Mouse (Mus musculus) limb, embryonic 14.5 days (tissue): ENCODE measurements around the gene Spryd3. TPM values are rescaled to one million over a fixed set of nuclear protein-coding genes. Genes with fewer than 3 reads are reported as not detected.

Experiments used
- ATAC-seq: fragments of 200-750 bp; cut with Nextera tagmentation; 2 replicates; pipeline ENCODE4 v1.8.0; 2017; ENCODE audit warnings: low read depth, moderate number of reproducible peaks, moderate TSS enrichment; ENCODE audit not compliant: low FRiP score
- DNase-seq: peaks from one replicate; pipeline ENCODE4 v3.0.0-alpha.2; 2015; ENCODE audit warnings: low spot score
- H3K27ac ChIP-seq: fragments of 300-500 bp; sonication (generic); replicated peaks from 2 replicates; pipeline ENCODE4 v1.5.1; 2014; ENCODE audit warnings: low read depth, mild to moderate bottlenecking, low read length, moderate library complexity, mixed read lengths
- H3K27me3 ChIP-seq: fragments of 300-500 bp; sonication (generic); 2 replicates; pipeline ENCODE4 v1.6.1; 2014; ENCODE audit warnings: low read length, mixed read lengths; ENCODE audit not compliant: control insufficient read depth, insufficient read depth
- H3K36me3 ChIP-seq: fragments of 300-500 bp; sonication (generic); 2 replicates; pipeline ENCODE4 v1.6.1; 2014; ENCODE audit warnings: mild to moderate bottlenecking, low read length, moderate library complexity, mixed read lengths; ENCODE audit not compliant: control insufficient read depth, insufficient read depth
- H3K4me1 ChIP-seq: fragments of 300-500 bp; sonication (generic); 2 replicates; pipeline ENCODE4 v1.6.1; 2014; ENCODE audit warnings: antibody characterized with exemption, low read length, mixed read lengths; ENCODE audit not compliant: control insufficient read depth, insufficient read depth
- H3K4me2 ChIP-seq: fragments of 300-500 bp; sonication (generic); replicated peaks from 2 replicates; pipeline ENCODE4 v1.6.1; 2014; ENCODE audit warnings: low read depth, mild to moderate bottlenecking, low read length, moderate library complexity; ENCODE audit not compliant: severe bottlenecking
- H3K4me3 ChIP-seq: fragments of 300-500 bp; sonication (generic); replicated peaks from 2 replicates; pipeline ENCODE4 v1.5.1; 2014; ENCODE audit warnings: low read length
- H3K9ac ChIP-seq: fragments of 300-500 bp; sonication (generic); 2 replicates; pipeline ENCODE4 v1.6.1; 2014; ENCODE audit warnings: mild to moderate bottlenecking, low read depth, low read length, moderate library complexity; ENCODE audit not compliant: severe bottlenecking
- H3K9me3 ChIP-seq: fragments of 300-500 bp; sonication (generic); 2 replicates; pipeline ENCODE4 v1.6.1; 2016; ENCODE audit warnings: low read length; ENCODE audit not compliant: control insufficient read depth
- POLR2A ChIP-seq: fragments of 200-500 bp; IDR thresholded peaks from 2 replicates; pipeline ENCODE4 v1.8.0; 2012; ENCODE audit warnings: inconsistent platforms, mild to moderate bottlenecking, moderate library complexity, borderline replicate concordance; ENCODE audit not compliant: insufficient read depth, insufficient read length; ENCODE audit errors: extremely low read depth
- WGBS: fragments of 180-500 bp; shearing (Covaris S2); extraction: QIAGEN DNeasy Blood & Tissue Kit; methylation state at CpG from one replicate; pipeline ENCODE4 v1.1.7; 2014; 5-methylcytosine and 5-hydroxymethylcytosine counted together
- polyA plus RNA-seq, 2 experiments: library from polyadenylated mRNA; depleted of rRNA in 1 of 2; stranded (reverse) in 1 of 2; unstranded in 1 of 2; fragments of >200 nt; fragmentation: Nextera tagmentation in 1 of 2; extraction: Ambion mirVana in 1 of 2; gene quantifications; 2 replicates each; pipeline versions ENCODE4 v1.2.1 to v1.2.3; 2012 to 2014

The Spryd3 gene
- polyA plus RNA-seq, 2 experiments: 18.7 to 37.4 TPM

DNA sequence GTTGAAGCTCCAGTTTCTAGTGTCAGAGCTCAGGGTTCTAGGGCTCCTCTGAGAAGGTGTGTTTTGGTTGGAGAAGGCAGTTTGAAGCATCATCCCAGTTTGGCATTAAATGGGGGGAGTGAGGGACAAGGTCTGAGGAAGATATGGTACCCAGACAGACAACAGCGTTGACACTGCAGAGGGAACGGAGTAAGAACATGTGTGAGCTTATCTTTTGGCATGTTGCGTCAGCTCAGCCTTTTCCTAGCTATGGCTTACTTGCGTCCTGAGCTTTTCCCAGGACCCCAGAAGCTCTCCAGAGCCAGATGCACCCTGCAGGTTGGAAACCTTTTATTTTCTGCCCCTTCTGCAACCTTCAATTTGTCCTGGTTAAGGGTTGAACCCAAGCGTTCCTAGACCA is 10.1 kb upstream of the Spryd3 start:
- peaks cover 22% of the 10 kb centered on the region for H3K27me3 ChIP-seq
- ATAC-seq (no peak), DNase-seq (no peak)
- TF ChIP-seq POLR2A: no peak
- H3K4me2 ChIP-seq: no peak overlapping the region
- H3K4me3 ChIP-seq: no peak overlapping the region
- no peaks in the 10 kb centered on the region for H3K9me3 ChIP-seq
- H3K36me3 ChIP-seq: no peaks in the 10 kb centered on the region
- peaks cover 15% of the 10 kb centered on the region for H3K4me1 ChIP-seq
- no peak overlapping the region for H3K27ac ChIP-seq
- 83% methylated on average over 5 of the region's 5 CpGs for WGBS
- H3K9ac ChIP-seq: no peak overlapping the region

- WGBS: 88% methylated on average over 10 of the region's 10 CpGs
- H3K4me2 ChIP-seq: no peak overlapping the region
- H3K9ac ChIP-seq: no peak overlapping the region
- peaks cover 11% of the 10 kb centered on the region for H3K4me1 ChIP-seq
- H3K4me3 ChIP-seq: no peak overlapping the region
- peaks cover 22% of the 10 kb centered on the region for H3K27me3 ChIP-seq
- H3K9me3 ChIP-seq: no peaks in the 10 kb centered on the region
- no peaks in the 10 kb centered on the region for H3K36me3 ChIP-seq
- no peak for TF ChIP-seq POLR2A
- H3K27ac ChIP-seq: no peak overlapping the region
- ATAC-seq: no peak
- no peak for DNase-seq
Measured at GRCm38 (mm10) chr15:102145330-102145729, 9.3 kb upstream of the Spryd3 start.

DNA sequence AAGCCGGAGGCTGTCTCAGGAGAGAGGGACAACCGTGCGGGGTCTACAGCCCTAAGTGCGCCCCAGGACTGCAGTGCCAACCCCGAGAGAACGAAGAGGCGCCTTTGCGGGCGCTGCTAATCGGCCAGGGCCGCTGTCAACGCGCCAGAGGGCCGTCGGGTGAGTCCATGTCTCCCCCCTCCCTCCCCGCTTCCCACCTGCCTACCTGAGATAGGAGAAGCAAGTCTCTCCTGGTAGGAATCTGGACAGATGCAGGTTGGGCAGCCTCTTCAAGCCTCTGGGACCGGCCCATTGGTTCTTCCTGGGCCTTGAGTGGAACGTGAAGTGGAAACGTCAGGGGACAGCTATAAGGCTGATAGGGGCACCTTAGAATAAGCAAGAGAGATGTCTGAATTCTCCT is 8.7 kb upstream of the Spryd3 start:
- Histone ChIP-seq H3K4me2 (peak overlapping the region; percentile 45), H3K36me3 (no peaks in the 10 kb centered on the region), H3K9me3 (no peaks in the 10 kb centered on the region), H3K27me3 (peaks cover 22% of the 10 kb centered on the region), H3K9ac (peak overlapping the region; percentile 40), H3K4me1 (peaks cover 10% of the 10 kb centered on the region), H3K4me3 (peak overlapping the region; percentile 29), H3K27ac (no peak overlapping the region)
- no peak for TF ChIP-seq POLR2A
- 20% methylated on average over 19 of the region's 19 CpGs for WGBS
- DNase-seq (no peak), ATAC-seq (no peak)

DNA sequence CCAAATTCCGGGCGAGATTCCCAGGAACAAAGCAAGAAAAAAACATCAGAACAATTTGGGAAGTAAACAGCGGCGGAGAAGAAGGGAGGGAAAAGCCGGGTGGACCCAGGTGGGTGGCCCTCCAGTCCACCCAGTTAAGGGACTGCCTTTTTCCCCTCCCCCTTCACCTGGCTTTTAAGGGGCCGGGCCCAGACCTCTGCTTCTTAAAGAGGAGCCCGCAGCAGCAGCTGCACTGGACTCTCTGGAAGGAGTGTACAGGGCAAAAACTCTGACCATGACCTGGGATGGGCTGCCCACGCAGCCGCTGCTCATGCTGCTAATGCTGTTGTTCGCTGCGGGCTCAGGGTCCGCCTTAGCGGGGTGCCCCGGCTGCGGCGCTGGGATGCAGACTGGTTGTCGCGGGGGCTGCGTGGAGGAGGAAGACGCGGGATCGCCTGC is 8.3 kb upstream of the Spryd3 start, which contains the start of gene Igfbp6:
Igfbp6 (plus strand) TSS at position 89 of the 438 bp plus-strand sequence.
- Histone ChIP-seq H3K9ac (peak within 1 kb of the TSS; percentile 40), H3K4me3 (peak within 1 kb of the TSS; percentile 29), H3K27ac (no peak within 1 kb of the TSS), H3K9me3 (no peaks in the 10 kb centered on the region), H3K36me3 (no peaks in the 10 kb centered on the region), H3K4me2 (peak within 1 kb of the TSS; percentile 45), H3K27me3 (peaks cover 22% of the 10 kb centered on the region), H3K4me1 (peaks cover 10% of the 10 kb centered on the region)
- 4% methylated on average over 22 of the region's 22 CpGs for WGBS
- ATAC-seq (no peak), DNase-seq (peak; percentile 18)
- TF ChIP-seq POLR2A: no peak

GRCm38 (mm10) chr15:102142914-102143912 is 7.2 kb upstream of the Spryd3 start:
- 49% methylated on average over 23 of the region's 23 CpGs for WGBS
- no peak for TF ChIP-seq POLR2A

More at GRCm38 (mm10) chr15:102142914-102143912, 7.2 kb upstream of the Spryd3 start:
- no peak overlapping the region for H3K4me3 ChIP-seq
- H3K9ac ChIP-seq: no peak overlapping the region
- peak; percentile 44 for DNase-seq
- H3K9me3 ChIP-seq: no peaks in the 10 kb centered on the region
- no peak overlapping the region for H3K27ac ChIP-seq
- ATAC-seq: no peak; the same call in none of the 2 replicates
- H3K36me3 ChIP-seq: no peaks in the 10 kb centered on the region
- no peak overlapping the region for H3K4me2 ChIP-seq
- H3K27me3 ChIP-seq: peaks cover 22% of the 10 kb centered on the region
- H3K4me1 ChIP-seq: peaks cover 10% of the 10 kb centered on the region
